Mouse (Mus musculus) heart, adult 9 months (tissue): ENCODE data around the gene Rgs6.

Experiments used
- DNase-seq, 2 experiments: peaks; one replicate each; pipeline ENCODE4 v3.0.0; 2022; ENCODE audit warnings: low spot score in 2 of 2

The Rgs6 gene

DNA sequence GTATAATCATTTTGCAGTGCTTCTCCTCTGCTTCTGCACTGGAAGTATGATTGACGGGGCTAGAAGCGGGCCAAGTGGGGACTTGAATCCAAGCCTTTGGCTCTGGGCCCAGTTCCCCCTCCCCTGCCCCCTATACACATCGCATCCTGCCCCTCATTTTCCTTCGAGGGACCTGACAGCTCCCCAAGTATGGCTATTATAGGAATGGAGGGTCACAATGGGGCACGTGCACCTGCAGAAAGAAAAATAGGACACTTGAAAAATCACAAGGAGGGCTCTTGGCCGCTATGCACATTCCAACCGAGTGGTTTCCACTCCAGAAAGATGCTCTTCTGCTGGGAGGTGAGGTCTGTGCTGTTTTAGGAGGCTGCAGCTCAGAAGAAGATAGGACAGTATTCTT lies 538.8 kb downstream of the Rgs6 start:
- no peak for DNase-seq

DNA sequence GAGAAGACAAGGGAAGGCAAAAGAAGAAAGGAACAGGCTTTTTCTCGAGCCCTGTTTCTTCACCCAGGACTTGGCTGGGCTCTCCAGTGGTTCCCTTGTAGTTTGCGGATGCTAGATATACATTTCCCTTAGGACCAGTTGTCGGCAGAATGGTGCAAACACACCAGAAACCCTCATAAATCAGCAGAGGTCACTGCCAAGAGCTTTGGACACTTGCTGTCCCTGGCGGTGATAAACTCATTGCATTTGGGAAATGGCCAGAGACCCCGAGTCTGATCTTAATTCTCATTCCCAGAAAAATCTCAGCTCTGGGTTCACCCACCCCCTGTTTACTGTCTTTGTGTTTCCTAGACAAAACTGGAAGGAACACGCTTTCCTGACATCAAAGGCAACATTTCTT lies 539.9 kb downstream of the Rgs6 start:
- DNase-seq, result no peak

DNA sequence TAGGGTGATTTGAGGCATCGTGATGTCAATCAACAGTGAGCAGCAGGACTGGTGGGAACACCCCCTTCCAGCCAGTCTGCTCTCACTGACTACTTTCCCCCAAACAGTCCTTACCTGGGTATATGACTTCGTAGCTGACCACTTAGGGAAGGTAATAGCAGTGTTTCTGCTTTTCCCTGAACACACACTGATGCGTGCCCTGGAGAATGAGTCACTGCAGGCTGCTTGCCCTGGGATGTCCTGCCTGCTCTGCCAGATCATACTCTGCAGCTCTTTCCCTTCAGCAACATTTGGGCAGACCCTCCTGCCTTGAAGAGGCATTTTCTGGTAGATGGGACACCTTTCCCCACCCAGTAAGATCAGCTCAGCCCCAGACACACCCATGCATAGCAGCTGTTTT lies 540.5 kb downstream of the Rgs6 start:
- DNase-seq, result no peak

DNA sequence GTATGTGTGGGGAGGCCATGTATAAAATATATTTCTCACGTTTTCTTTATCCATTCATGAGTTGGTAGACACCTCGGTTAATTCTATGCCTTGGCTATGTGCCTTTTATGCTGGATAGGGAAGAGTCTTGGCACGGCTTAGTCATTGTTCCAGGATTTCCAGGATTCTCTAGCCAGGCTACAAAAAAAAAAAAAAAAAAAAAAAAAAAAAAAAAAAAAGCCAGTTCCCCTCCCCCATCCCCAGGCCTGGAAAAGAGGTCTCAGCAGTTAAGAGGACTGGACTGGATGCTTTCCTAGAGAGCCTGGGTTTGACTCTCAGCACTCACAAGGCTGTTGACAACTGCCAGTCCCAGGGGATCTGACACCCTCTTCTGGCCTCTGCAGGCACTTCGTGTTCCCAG lies 543.3 kb downstream of the Rgs6 start:
- DNase-seq, result no peak

DNA sequence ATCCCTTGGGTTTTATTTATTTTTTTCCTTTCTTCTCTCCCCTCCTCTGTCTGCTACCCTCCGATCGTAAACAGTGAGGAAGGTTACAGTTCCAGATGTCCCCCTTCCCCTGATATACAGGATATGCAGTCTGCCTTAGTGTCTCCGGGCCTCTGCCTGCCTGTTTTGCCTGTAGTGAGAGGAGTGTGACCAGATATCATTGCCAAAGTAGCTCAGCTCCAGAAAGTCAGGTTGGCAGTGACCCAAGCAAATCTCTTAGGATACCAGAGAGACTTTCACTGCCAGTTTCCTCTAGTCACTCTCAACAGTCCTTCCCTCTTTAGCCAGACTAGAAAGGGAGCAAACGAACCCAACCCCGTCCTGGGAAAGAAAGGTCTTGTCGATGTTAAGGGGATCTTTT lies 545.7 kb downstream of the Rgs6 start:
- peak; percentile 72 to 82 for DNase-seq

DNA sequence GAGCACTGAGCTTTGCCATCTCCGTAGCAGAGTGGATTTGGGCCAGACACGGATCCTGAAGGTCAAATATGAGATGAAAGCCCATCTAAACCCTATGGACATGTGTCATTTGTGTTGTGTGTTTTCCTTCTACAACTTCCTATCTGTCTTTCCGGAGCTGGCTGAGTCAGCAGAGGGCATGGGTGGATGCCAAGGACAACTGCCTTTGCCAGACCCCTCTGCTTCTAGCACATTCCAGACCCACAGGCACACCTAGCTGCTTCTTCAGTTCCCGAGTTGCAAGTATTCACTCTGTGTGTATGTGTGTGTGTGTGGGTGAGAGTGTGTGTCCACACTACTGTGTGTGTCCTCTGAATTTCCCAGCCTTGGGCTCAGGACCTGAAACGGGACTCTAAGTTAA lies 547.9 kb downstream of the Rgs6 start:
- no peak for DNase-seq

DNA sequence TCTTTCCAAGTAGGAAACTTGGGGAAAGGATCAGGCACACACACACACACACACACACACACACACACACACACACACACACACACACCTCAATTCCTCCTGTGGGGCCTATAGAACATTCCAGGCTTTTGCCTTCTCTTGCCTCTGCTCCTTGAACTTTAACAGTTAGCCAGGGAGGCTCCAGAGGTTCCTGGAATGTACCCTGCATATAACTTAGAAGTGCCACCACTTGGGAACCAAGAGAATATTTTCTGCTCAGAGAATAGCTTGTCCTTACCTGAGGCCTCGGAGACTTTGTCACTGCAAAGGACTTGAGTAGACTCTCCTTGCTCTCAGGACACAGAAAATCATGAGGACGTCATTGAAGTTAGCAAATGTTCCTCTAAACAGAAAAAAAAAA lies 548.4 kb downstream of the Rgs6 start:
- no peak for DNase-seq

DNA sequence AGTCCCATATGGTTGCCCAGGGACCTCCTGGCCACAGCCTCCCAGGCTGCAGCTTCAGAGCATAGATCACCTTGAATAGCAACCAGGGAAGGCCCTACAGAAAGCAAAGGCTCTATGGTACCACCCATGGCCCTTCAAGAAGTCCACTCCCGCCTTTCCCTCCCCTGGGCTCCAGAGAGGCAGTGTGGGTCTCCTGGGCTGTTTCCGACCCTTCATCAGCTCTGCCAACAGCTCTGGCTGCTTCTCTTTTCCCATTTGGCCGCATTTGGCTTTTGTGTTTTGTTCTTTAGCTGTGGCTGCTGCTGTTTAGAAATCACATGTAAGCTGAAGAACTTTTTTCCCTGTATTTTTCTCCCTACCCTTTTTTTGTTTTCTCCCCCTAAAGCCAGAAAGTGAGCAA lies 548.9 kb downstream of the Rgs6 start:
- no peak for DNase-seq

DNA sequence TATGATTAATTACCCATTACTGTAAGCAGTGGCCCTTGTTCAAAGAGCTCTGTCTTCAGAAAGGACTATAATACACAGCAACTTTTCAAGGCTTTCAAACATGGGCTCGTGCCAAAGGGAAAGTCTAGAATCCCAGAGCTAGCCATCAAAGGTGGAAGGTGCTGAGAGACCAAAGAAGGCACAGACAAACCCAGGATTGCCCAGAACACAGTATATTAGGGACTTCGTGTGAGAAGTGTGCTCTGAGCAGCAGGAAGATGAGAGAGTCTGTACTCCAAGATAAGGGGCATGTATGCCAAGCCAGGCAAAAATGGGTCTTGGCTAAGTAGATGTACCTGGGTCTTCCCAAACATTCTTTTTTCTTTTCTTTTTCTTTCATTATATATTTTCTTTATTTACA lies 553.1 kb downstream of the Rgs6 start:
- no peak for DNase-seq

DNA sequence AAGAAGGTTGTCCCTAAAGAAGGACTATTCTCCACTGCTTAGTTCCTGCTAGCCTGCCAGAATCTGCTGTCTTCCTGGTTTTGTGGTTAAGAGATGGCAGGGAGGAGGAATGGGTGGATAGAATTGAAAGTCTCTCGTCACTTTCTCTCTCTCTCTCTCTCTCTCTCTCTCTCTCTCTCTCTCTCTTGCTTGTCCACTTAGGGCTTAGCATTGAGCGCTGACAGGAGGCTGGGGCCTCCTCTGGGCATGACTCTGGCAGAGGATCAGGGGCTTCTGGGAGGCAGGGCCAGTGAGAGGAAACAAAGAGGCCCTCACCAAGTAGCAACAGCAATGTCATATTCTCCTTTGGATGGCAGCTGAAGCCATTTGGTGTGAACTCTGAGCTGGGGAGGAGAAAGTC lies 554.4 kb downstream of the Rgs6 start:
- DNase-seq, result no peak

DNA sequence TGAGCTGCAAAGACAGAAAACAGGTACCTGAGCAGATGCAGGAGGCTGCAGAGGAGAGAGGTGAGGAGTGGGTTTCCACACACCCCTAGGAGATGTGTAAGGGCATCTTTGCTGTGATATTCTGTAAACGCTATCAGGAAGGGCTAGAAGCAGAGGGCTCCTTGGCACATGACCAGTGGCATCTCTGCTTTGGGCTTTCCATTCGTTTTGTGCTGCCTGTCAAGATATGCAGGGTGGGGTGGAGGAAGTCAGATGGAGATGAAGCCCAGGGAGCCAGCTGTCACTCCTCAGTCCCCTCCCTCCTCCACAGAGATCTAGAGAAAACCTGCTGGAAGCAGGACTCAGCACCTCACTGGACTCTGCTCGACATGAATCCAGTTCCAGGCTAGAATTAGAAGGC lies 555.0 kb downstream of the Rgs6 start:
- DNase-seq, result no peak

DNA sequence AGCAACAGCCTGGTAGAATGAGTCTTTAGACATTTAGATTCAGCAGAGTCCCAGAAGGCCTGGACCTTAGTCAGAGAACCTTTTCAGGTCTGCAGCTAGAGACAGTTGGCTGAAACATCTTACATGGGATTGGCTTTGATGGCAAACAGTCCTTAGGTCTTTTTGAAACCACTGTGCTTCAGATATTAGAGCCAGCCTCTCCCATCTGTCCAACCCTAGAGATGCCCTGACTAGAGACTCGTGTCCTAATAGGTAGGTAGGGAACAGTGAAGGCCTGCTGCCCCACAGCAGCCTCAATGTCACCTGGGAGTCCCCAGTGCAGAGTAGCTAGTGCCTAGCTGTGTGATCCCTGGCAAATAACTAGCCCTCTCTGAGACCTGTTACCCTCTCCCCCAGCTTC lies 555.5 kb downstream of the Rgs6 start:
- DNase-seq, result no peak

DNA sequence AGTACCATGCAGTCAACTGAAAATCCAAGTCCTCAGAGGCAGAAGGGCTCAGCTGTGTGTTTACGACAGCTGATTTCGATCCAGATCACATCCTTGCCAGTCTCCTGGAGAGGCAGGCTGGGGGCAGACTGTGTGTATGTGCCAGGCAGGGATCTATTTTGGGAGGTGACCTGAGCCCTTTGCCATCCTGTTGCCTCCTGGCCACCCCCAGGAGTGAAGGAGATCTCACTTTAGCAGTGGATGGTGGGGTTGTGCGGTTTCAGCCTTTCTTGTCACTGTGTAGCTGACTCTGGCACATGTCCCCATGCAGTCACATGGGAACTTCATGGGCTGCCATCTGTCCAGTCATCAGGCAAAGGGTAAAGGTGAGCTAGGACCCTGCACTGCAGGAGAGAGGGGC lies 557.0 kb downstream of the Rgs6 start:
- peak; percentile 38 to 41 for DNase-seq

DNA sequence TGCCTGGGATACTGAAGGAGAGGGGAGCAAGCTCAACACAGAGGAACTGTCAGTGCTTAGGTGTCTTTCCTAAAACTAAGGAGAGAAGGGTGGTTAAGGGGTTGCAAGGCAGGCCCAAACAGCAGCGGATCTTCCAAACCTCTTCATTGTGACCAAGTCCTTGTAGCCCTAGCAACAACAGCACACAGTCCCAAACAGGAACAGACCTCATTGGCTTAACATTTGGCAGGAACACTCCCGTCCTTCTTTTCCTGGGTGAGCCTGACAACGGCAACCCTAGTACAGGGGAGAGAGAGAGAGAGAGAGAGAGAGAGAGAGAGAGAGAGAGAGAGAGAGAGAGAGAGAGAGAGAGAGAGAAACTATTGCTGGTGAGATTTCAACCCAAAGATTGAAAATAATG lies 557.8 kb downstream of the Rgs6 start:
- peak; percentile 47 to 57 for DNase-seq

DNA sequence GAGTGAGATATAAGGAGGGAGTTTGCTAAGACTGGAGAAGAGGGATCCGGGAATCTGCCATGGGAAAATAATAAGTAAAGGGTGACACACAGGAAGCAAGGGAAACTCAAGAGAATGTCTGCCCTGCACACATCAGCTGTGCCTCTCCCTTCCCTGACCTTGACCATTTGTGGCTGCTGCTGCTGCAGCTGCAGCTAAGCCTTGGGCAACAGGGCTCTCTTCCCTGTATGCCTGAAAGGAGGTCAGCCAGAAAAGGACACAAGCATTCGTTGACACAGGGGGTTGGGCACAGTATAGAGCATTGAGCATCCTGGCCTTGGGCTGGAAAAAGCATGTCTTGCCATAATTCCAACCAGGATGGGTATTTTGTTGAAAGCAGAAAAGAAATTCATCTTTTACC lies 558.8 kb downstream of the Rgs6 start:
- DNase-seq, result no peak

DNA sequence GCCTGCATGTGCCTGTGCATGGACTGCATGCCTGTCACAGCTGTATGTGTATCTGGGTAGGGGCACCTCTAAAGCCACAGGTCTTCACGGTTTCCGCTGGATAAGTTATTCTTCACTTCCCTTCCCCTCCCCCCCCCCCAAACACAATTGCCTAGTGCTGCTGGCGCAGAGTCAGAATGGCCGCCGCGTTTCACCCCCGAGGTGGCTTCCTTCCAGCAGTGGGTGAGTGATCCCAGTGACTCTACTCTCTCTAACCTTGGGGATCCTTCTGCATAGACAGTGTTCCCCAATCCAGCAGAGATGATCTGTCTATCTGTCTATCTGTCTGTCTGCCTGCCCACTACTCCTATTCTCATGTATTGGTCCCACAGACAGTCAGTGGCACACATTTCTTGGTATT lies 561.9 kb downstream of the Rgs6 start:
- no peak for DNase-seq

DNA sequence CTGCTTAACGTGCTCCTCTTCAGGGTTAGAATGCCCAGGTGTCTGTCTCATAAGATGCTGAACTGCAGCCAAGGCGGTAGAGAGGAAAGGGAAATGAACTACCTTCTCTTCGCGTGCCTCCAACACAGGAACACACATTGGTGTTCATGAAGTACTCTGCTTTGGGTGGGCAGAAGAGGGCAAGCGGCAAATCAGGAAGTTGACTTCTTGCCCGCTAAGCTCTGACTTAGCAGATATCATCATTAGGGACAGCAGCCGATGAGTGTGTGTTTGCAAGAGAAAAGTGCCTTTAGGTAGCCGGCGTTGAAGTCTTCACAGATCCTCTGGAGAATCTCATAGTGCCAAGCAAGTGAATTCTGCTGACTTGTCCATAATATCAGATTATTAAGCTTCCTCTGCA lies 562.7 kb downstream of the Rgs6 start:
- no peak for DNase-seq

DNA sequence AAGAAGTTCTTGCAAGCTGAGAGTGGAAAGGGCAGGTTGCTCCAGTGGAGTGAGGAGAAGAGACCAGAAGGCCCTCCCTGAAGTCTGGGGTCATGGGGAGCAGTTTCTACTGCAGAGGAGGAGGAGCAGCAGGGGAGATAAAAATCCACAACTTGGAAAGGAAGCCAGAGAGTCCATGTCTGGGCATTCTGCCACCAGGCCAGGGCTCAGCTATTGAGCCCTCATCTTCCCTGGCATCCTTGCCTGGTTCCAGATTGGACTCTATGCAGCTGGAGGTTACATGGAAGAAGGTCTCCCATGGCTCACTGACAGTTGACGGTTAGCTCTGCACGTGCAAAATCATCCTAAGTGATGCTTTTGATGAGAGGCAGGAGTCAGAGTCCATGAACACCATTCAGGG lies 563.4 kb downstream of the Rgs6 start:
- DNase-seq, result no peak

DNA sequence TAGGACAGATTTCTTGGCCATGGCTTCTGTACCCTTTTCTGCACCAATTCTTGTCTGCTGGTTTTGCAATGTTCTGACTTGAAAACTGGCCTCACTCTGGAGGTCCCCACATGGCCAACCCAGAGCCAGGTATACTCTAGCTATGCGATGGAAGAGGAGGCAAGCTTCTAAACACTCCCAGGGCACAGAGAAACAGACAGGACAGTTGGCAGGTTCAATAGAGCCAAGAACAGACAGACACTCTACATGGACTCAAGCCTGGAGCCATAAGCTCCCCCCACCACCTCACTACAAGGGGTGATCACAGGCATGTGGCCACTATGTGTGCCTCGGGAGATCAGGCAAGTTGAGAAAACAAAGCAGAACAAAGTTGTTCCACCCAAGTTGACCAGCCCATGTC lies 572.1 kb downstream of the Rgs6 start:
- DNase-seq, result no peak

DNA sequence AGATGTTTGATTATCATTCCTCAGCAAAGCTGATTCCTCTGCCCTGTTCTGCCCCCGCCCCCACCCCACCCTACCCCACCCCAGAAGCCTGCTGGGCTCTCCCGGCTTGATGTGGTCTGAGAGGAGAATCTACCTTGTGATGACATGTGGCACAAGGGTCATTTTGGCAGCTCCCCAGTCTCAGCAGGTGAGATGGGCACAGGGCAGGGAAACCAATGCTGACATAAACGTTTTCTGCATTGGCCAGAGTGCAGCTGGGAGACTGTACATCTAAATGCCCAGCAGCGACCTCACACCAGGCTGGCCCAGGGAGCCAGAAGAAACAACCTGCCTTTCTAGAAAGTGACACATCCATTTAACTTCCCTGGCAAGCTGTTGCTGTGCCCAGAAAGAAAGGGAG lies 572.6 kb downstream of the Rgs6 start:
- no peak for DNase-seq

DNA sequence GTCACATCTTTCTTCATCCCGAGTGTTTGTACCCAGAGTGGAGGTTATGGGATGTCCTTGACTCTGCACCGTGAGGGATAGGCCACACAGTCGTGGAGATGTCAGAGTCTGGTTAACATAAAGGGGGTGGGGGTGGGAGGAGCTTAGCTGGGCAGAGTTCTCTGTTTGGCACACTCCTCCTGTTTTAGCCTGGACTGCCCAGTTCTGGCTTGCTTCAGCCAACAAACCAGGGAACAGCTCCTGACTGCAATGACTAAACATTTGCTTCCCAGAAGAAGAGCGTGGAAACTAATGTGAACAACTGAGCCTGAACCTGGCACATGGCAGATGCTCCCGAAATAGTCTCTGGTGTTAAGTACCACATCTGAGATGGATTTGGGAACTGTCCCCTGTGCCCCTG lies 575.6 kb downstream of the Rgs6 start:
- no peak for DNase-seq

DNA sequence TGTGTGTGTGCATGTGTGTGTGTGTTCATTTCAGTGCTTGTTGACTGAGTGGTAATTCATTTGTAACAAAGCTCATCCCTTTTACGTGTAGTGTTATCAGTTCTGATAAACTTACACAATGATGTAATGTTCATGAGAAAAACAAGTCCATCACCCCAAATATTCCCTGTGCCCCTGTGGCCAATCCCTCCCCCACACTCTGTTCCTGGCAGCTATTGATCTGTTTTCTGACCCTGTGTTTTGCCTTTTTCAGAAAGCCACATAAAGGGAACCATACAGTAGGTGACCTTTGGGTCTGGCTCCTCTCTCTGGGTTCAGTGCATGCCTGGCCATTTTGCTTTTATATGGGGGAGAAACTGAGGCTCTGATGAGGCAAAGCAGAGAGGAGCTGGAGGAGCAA lies 577.0 kb downstream of the Rgs6 start:
- DNase-seq, result no peak

DNA sequence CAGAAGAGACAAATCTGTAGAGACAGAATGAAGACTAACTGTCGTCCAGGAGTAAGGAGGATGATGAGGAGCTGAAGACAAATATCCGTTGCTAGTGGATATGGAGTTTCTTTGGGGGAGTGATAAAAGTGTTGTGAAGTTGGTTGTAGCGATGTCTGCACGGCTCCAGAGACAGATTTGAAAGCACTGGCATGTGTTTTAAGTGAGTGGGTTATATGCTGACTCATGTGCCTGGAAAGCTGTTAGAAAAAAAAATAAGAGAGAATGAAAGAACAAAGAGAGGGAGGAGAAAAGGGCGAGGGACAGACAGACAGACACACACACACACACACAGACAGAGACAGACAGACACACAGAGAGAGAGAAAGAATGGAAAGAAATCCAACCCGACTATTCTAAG lies 580.2 kb downstream of the Rgs6 start:
- no peak for DNase-seq

DNA sequence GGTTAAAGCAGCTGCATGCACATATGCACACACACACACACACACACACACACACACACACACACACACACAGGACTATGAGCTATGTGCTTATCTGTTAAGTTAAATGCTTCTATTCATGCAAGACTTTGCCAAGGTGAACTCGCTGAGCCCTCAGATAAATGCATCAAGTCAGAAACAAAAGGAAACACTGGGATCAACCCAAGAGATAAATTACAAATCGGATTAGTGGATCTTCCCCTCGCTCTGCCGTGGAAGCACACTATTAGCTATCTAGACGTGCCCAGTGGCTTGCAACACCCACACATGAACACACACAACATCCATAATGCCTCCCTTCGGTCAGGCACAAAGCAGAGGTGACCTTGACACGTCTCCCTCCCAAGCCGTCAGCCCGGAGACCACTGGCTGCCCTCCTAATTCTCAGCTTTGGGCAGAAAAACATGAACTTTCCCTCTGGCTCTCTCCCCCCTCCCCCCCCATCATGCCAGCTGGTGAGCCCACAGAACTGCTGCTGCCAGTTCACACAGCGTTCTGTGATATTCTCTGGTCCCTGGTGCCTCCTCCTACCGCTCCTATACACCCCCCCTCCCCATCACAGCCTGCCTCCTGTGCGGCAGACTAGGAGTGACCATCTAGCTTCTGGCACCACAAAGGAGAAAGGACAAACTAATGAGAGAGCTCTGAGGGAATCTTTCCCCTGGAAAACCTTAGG lies 581.6 kb downstream of the Rgs6 start:
- DNase-seq, result no peak

DNA sequence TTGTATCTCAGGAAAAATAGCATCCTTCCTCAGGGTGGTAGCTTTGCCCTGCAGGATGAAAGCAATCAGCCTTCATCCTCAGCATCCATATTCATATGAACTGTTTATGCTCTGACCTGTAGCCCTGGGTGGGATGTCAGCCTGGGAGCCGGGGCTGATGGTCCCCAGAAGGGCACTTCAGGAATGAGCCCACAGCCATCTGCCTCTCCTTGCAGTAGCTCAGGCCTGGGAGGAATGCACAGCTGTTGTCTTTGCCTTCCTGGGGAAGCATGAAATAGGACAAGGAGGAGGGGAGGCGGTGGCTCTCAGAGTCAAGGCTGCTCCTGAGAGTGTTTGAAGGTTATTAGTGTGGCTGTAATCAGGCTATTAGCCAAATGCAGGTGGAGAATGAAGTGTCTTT lies 590.7 kb downstream of the Rgs6 start:
- no peak for DNase-seq
